Mouse (Mus musculus): ENCODE data around the gene Eif2b3.

DNA sequence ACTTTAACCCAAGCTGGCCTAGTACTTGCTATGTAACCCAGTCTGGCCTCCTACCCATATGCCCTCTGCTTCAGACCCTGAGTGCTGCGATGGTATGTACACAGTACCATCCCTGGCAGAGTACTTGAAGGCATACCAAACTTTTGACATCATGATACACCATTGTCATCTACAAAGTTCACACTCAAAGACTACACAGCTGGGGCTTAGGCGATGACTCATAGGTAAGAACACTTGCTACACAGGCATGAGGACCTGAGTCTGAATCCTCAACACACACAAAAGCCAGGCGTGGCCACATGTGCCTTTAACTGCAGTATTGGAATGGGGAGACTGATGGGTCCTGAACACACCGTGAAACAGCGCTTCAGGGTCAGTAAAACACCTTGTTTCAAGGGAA is 52.0 kb downstream of the Eif2b3 start:
- TF ChIP-seq CTCF (IDR thresholded peaks at IDR 0.05; ENCODE audit: low read depth), result no peak
- no peak for TF ChIP-seq EP300 (optimal IDR thresholded peaks at IDR 0.05)
